Mouse (Mus musculus): Measurements from ENCODE around the gene Rrp1.

DNA sequence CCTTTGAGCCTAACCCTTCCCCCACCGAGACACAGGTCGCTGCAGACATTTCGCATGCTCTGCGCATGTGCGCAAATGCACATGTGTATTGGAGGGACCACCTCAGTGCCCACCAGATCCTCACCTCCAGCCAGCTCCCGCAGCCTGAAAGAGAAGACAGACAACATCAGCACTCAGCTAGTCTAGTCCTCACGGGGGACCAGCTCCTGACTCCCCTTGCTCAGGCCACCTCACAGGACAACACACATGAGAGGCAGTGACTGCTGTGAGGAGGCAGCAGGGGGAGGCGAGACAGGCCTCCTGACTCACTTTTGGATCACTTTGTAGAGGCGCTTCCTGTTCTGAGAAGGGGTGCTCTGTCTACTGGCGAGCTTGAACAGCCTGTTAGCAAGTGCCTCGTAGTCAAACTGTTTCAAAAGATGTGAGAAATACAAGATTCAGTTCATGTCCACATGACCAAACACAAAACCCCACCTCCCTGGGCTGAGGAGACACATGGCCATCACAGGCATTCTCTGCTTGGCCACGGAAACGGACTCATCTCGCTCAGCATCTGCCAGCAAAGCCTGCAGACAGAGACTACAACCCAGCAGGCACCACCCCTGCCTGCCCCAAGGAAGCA lies 10.4 kb downstream of the Rrp1 start:
- TF ChIP-seq POLR2A (IDR thresholded peaks at IDR 0.05; ENCODE audit: insufficient read depth, low read length) (no peak), CTCF (IDR thresholded peaks at IDR 0.05; ENCODE audit: low read depth, low read length) (no peak)

Measured in ES-Bruce4 (cell line).